Mouse (Mus musculus) liver, embryonic 16.5 days (tissue): ENCODE data around the gene Mrto4. TPM values are rescaled to one million over a fixed set of nuclear protein-coding genes. Genes with fewer than 3 reads are reported as not detected.

ENCODE experiments used
- ATAC-seq: fragments of 200-750 bp; cut with Nextera tagmentation; 2 replicates; pipeline ENCODE4 v1.8.0; 2017; ENCODE audit warnings: low read depth, mild to moderate bottlenecking, moderate number of reproducible peaks, moderate library complexity
- H3K27ac ChIP-seq: fragments of 300-500 bp; sonication (generic); 2 replicates; pipeline ENCODE4 v1.5.1; 2014; ENCODE audit warnings: mild to moderate bottlenecking, low read length
- H3K27me3 ChIP-seq: fragments of 300-500 bp; sonication (generic); 2 replicates; pipeline ENCODE4 v1.6.1; 2014; ENCODE audit warnings: low read depth, low read length, mixed read lengths; ENCODE audit not compliant: control insufficient read depth, insufficient read depth
- H3K36me3 ChIP-seq: fragments of 300-500 bp; sonication (generic); 2 replicates; pipeline ENCODE4 v1.6.1; 2014; ENCODE audit warnings: mild to moderate bottlenecking; ENCODE audit not compliant: control insufficient read depth, insufficient read depth
- H3K4me1 ChIP-seq: fragments of 300-500 bp; sonication (generic); 2 replicates; pipeline ENCODE4 v1.6.1; 2014; ENCODE audit warnings: low read depth, low read length, mixed read lengths; ENCODE audit not compliant: control insufficient read depth
- H3K4me2 ChIP-seq: fragments of 300-500 bp; sonication (generic); 2 replicates; pipeline ENCODE4 v1.6.1; 2014; ENCODE audit warnings: low read depth, low read length, mixed read lengths
- H3K4me3 ChIP-seq: fragments of 300-500 bp; sonication (generic); 2 replicates; pipeline ENCODE4 v1.5.1; 2014; ENCODE audit warnings: low read depth, mild to moderate bottlenecking, low read length
- H3K9ac ChIP-seq: fragments of 300-500 bp; sonication (generic); 2 replicates; pipeline ENCODE4 v1.6.1; 2014; ENCODE audit warnings: low read depth, low read length
- H3K9me3 ChIP-seq: fragments of 300-500 bp; sonication (generic); replicated peaks from 2 replicates; pipeline ENCODE4 v1.6.1; 2016; ENCODE audit warnings: low read length; ENCODE audit not compliant: control insufficient read depth
- WGBS: fragments of 180-500 bp; shearing (Covaris S2); extraction: QIAGEN DNeasy Blood & Tissue Kit; methylation state at CpG from one replicate; pipeline ENCODE4 v1.1.7; 2014; ENCODE audit not compliant: insufficient replicate concordance; 5-methylcytosine and 5-hydroxymethylcytosine counted together
- microRNA-seq: library from miRNA; unstranded; fragments of <30 nt; microRNA quantifications from one replicate; pipeline ENCODE4, GENCODE M21; 2016
- polyA plus RNA-seq: library from polyadenylated mRNA; unstranded; fragments of >200 nt; fragmentation: Nextera tagmentation; extraction: Ambion mirVana; gene quantifications from 2 replicates; pipeline ENCODE4 v1.2.1, GENCODE M21; 2015

Gene Mrto4
- polyA plus RNA-seq, 1 experiment from 2014 or later = 62.5 TPM

DNA sequence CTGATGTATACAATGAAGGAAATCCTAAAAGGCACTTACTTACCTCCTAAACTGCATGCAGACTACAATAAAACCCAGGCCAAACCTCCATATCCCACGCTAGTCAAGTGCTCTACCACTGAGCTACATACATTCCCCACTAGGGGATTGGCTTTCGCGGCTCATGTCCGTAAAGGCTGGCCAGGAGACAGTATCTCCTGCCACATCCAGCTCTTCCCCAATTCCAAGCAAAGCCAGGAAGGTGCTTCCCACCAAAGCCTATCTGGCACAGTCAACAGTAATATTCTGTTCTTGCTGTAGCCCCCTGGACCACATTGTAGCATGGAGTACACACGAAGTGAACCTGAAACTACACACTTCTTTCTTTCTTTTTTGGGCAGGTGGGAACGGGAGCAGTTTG, 42.7 kb downstream of the Mrto4 start:
- Histone ChIP-seq H3K36me3 (no peaks in the 10 kb centered on the region), H3K4me3 (peak overlapping the region; percentile 90), H3K4me1 (peaks cover 24% of the 10 kb centered on the region), H3K27ac (no peak overlapping the region), H3K9ac (peak overlapping the region; percentile 93), H3K4me2 (peak overlapping the region; percentile 98), H3K27me3 (no peaks in the 10 kb centered on the region), H3K9me3 (no peaks in the 10 kb centered on the region)
- WGBS = 37% methylated on average over 6 of the region's 6 CpGs
- no peak for ATAC-seq

DNA sequence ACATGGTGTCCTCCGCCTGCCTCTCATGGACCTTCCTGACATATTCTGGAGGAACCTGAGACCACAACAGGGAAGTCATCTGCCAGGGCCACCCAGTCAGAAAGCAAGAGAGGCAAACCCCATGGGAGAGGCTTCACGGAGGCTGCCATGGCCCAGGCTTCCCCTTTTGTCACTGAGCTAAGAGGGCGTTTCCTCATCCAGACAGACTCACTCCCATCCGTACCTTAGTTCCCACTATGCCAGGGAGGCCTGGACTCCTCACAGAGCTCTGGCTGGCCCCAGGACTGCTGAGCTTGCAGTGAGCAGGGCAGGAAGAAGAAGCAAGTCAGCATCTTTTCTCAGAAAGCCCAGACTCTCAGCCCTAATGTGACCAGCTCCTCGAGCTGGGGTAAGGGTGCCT, 44.5 kb downstream of the Mrto4 start:
- Histone ChIP-seq H3K9ac (no peak overlapping the region), H3K9me3 (no peaks in the 10 kb centered on the region), H3K4me3 (no peak overlapping the region), H3K27ac (no peak overlapping the region), H3K4me1 (peaks cover 24% of the 10 kb centered on the region), H3K27me3 (no peaks in the 10 kb centered on the region), H3K36me3 (no peaks in the 10 kb centered on the region), H3K4me2 (no peak overlapping the region)
- ATAC-seq = no peak
- 40% methylated on average over 5 of the region's 5 CpGs for WGBS

DNA sequence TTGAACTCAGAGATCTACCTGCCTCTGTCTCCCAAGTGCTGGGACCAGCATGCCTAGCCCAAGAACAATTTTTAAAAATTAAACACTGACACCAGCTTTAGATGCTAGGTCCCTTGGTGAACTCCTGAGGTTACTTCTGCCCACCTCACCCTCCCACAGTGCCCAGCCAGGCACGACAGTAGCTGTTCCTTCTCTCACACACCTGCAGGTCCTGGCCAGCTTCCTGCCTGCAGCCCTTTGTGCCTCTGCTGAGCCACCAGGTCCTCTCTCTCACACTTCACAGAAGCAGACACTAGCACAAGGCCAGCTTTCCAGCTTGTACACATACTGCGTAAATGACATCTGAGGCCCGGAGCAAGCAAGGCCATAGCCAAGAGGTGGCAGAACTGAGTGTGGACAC, 46.9 kb downstream of the Mrto4 start:
- H3K36me3 ChIP-seq = no peaks in the 10 kb centered on the region; the same call in 1 of the 2 replicates
- H3K4me2 ChIP-seq = no peak overlapping the region
- no peak overlapping the region for H3K9ac ChIP-seq
- H3K27ac ChIP-seq = no peak overlapping the region
- WGBS = 88% methylated on average over 3 of the region's 3 CpGs
- H3K27me3 ChIP-seq = no peaks in the 10 kb centered on the region
- no peaks in the 10 kb centered on the region for H3K9me3 ChIP-seq
- peaks cover 9% of the 10 kb centered on the region for H3K4me1 ChIP-seq
- ATAC-seq = no peak
- no peak overlapping the region for H3K4me3 ChIP-seq

DNA sequence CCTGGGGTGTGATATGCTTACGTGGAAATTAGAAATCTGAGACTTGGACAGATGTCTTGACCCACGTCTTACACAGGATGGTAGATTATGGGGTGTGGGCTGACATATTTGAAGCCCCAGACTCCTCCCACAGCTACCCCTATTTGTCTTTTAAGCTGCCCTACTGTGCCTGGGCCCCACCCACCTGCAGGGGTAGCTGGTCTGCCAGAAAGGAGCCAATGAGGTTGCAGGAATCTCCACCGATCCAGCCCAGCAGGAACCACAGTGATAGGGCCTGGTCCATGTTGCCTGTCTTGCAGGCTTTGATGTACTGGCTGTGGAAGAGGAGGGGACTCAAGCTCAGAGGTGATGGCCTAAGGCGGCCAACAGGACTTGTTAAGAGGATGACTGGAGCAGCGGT, 50.1 kb downstream of the Mrto4 start:
- Histone ChIP-seq H3K9me3 (no peaks in the 10 kb centered on the region), H3K4me2 (no peak overlapping the region), H3K4me3 (no peak overlapping the region), H3K4me1 (peaks cover 3% of the 10 kb centered on the region), H3K9ac (no peak overlapping the region), H3K27me3 (no peaks in the 10 kb centered on the region), H3K36me3 (no peaks in the 10 kb centered on the region; the same call in 1 of the 2 replicates), H3K27ac (no peak overlapping the region)
- 67% methylated on average over 5 of the region's 5 CpGs for WGBS
- no peak for ATAC-seq

DNA sequence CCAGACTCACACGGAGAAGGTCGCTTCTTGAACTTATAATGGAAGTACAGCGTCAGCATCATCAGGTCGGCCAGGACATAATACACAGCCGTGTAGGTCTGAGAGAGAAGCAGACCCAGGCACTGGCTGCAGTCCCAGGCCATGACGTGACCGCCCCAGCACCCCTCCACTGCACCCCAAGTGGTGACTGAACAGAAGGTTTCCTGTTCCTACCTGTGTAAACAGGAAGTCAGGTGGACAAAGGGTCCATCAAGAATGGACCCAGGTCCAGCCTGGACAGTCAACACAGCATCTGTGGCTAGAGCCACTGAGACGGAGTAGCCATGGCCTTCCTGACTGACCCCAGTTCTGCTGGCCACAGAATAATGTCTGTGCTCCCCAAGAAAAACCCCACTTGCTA, 50.6 kb downstream of the Mrto4 start:
- ATAC-seq = peak; percentile 76
- 66% methylated on average over 8 of the region's 8 CpGs for WGBS
- H3K4me2 ChIP-seq = no peak overlapping the region
- H3K4me3 ChIP-seq = no peak overlapping the region
- H3K4me1 ChIP-seq = peaks cover 3% of the 10 kb centered on the region
- no peaks in the 10 kb centered on the region for H3K27me3 ChIP-seq
- no peaks in the 10 kb centered on the region; the same call in 1 of the 2 replicates for H3K36me3 ChIP-seq
- no peak overlapping the region for H3K27ac ChIP-seq
- no peaks in the 10 kb centered on the region for H3K9me3 ChIP-seq
- no peak overlapping the region for H3K9ac ChIP-seq

DNA sequence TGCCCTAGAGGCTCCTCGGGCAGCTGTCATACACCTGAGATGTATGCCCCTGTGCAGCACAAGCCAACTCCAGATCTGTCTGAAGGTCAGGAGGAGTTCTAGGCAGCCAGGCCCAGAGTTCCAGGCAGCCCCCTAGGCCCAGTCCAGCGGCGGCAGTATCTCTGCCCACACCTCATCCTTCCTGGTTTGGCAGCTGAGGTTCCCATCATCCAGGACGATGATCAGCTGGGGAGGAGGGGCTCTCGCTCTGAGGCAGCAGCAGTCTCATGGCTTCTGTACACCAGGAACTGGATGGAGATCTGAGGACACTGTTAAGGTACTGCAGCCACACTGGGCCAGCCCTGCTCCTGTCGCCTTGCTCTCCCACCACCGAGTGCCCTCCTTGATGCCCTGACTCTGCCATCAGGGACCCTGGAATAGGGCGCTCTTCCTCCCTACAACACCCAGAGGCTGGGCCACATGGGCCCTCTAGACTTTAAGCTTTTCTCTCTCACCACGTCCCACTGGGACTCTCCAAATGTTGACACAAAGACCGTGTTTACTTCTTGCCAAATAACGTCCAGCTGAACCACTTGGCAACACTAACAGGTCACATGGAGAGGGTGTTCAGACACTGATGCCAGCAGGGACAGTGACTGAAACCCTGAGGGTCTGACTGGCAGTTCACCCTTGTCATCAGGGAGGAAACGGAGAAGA, 53.6 kb downstream of the Mrto4 start:
- Histone ChIP-seq H3K27ac (peak overlapping the region; percentile 60), H3K9me3 (no peaks in the 10 kb centered on the region), H3K27me3 (no peaks in the 10 kb centered on the region), H3K4me1 (peaks cover 3% of the 10 kb centered on the region), H3K9ac (no peak overlapping the region), H3K4me3 (no peak overlapping the region), H3K36me3 (no peaks in the 10 kb centered on the region; the same call in 1 of the 2 replicates), H3K4me2 (no peak overlapping the region)
- peak; percentile 68 for ATAC-seq
- WGBS = 63% methylated on average over 12 of the region's 12 CpGs

DNA sequence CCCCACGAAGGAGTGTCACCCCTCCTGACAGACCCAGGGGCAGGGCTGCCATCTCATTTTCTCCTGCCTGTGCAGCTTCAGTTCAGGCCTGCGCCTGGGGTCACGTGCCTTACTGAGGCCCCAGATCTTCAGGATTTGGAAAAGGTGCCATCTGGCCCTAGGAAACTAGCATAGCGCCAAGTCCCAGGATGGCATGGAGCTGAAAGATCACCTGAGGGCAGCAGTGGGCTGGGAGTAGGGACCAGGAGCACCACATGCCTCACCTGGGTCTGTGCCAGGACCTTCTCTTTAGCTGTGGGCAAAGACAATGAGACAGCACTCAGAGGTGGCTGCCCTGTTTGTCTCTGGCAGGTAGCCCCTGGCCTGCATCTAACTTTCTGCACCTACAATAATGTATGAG, 54.8 kb downstream of the Mrto4 start:
- Histone ChIP-seq H3K4me2 (no peak overlapping the region), H3K9me3 (no peaks in the 10 kb centered on the region), H3K36me3 (no peaks in the 10 kb centered on the region; the same call in 1 of the 2 replicates), H3K27me3 (no peaks in the 10 kb centered on the region), H3K4me1 (peaks cover 3% of the 10 kb centered on the region), H3K4me3 (no peak overlapping the region), H3K27ac (no peak overlapping the region), H3K9ac (no peak overlapping the region)
- no peak for ATAC-seq
- 72% methylated on average over 4 of the region's 4 CpGs for WGBS

Small RNA genes within 50 kb of the gene (microRNA-seq; reads per million reads assigned to microRNA genes)
- gene Gm24245 (7.9 reads per million, percentile 22 among the genes with 10 or more reads in this experiment), gene Gm25732 (2.0 reads per million)

Other genes with a start within 250 kb of the Mrto4 start
- 252 and 304 TPM in 2 replicates for gene Minos1, start 221.5 kb downstream of the Mrto4 start, polyA plus RNA-seq
- 135 and 146 TPM in 2 replicates for gene Capzb, start 159.7 kb downstream of the Mrto4 start, polyA plus RNA-seq
- gene Pqlc2, start 41.9 kb downstream of the Mrto4 start, polyA plus RNA-seq = 14.1 and 14.4 TPM in 2 replicates
- gene Akr7a5, start 41.8 kb downstream of the Mrto4 start, polyA plus RNA-seq = 58.1 and 74.1 TPM in 2 replicates
- gene Emc1, start within 50 bp of the Mrto4 start, polyA plus RNA-seq = 12.8 and 13.2 TPM in 2 replicates
- gene Ubr4, start within 50 bp of the Mrto4 start, polyA plus RNA-seq = 35.0 and 42.9 TPM in 2 replicates
- 0.44 and 0.66 TPM in 2 replicates for gene Iffo2, start 178.0 kb upstream of the Mrto4 start, polyA plus RNA-seq